Mouse (Mus musculus) gastrocnemius, postnatal 14 days (tissue): ENCODE data around the gene Dhtkd1. TPM values are rescaled to one million over a fixed set of nuclear protein-coding genes. Genes with fewer than 3 reads are reported as not detected.
A peak's percentile ranks its signal among the peaks of the same experiment; 100 is the strongest.

Source experiments
- DNase-seq: peaks from one replicate; pipeline ENCODE4 v3.0.0; 2021; ENCODE audit warnings: mixed read lengths
- intact Hi-C: fragments of 180-260 bp; cut with DNase I; formaldehyde crosslinking; loops from one replicate; pipeline ENCODE4 v1.15.1; 2025; ENCODE audit warnings: low total_unique reads
- total RNA-seq, 2 experiments: library from RNA; stranded (reverse); gene quantifications; 2 replicates each; pipeline ENCODE4 v1.2.3; 2021

Dhtkd1 gene
- total RNA-seq, 2 experiments from 2014 or later = 1.4 to 2.3 TPM

DNA sequence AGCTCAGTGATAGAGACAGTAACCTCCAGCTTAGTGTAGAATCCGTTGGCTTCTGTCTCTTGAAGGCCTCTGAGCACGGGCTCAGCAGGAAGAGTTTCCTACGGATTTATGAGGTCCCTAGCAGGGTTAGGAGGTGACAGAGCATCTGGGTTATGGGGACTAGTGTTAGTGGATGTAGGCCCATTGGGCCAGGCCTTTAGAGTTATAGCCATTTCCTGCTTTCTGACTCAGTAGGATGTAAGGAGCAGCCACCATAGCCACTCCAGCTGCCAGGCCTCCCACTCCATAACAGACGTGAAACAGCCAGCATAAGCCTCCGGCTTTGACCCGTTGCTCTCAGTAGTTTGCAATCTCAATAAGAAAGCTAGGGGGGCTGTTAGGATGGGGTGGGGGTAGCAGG is 6.5 kb downstream of the Dhtkd1 start:
- intact Hi-C loops = no loop called here

DNA sequence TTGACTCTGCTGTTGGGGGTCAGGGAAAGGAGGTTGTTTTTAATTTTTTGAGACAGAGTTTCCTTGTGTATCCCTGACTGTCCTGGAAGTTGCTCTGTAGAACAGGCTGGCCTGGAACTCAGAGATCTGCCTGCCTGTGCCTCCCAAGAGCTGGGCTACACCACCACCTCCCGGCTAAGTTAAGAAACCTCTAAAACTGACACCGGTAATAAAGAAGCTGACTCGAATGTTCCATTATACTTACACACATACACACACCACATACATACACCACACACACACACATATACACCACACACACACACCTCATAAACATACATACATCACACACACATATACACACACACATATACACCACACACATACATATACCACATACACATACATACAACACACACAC is 7.7 kb downstream of the Dhtkd1 start:
- no peak for DNase-seq
- intact Hi-C loops = no loop called here

More for the DNA sequence above, 6.5 kb downstream of the Dhtkd1 start:
- DNase-seq = no peak

DNA sequence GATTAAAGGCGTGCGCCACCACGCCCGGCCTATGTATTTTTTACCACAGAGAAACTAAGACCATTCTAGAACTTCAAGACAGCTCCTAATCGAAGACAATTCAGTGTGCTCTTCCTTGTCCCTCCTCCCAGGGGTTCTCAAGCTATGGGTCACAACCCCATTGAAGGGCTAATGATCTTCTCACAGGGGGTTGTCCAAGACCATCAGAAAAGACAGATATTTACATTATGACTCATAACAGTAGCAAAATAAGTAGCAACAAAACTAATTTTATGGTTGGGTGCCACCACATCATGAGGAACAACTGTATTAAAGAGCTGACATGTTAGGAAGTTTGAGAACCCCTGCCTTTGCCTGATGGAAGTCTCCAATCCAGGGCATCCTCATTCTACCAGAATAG is 10.7 kb downstream of the Dhtkd1 start:
- no peak for DNase-seq
- intact Hi-C loops = no loop called here

DNA sequence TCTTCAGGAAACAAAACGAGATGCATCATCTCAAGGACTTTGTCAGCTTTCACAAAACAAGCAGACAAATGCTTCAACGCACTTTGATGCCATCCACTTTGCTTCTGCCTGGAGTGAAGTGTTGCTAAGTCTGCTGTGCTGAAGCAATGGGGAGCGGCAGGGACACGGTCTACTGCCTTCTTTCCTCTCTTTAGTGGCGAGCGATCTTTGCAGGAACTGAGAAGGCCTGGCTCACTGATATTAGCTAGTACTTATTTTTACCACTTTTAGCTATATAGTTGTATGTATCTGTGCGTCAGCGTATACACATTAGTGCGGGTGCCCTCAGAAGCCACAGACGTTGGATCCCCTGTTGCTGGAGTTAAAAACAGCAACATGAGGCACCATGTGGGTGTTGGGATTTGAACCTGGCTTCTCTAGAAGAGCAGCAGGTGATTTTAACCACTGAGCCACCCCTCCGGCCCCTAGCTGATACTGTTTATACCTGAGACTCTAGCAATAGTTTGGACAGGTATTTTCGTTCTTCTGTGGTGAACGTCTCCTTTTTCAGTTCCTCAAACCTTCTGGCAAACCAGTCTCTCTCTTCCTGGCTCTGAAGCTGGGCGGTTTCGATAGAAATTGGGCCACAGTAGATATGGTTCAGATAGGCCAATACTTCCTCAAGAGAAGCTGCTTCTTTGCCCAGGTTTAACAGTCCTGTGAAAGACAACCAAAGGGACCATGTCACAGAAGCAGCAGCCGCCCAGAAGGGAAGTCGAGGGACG is 12.1 kb downstream of the Dhtkd1 start:
- intact Hi-C loops = no loop called here
- DNase-seq = no peak

DNA sequence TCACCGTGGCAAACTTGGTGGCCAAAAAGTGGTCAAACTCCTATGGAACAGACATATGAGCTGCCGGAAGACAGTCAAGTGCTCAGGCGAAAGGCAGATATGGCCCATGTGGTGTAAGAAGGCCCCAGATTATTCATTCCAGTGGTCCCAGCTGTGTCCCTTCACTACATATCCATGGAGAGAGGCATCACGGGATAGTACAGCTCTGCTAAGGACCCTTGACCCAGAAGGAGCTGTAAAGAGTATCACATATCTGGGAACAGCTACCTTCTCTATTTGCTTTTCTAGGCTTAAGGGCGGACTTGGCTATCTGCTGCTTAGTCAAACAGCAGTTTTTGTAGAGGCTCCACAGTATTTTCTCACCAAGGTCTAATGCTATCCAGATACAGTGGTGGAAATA is 12.8 kb downstream of the Dhtkd1 start:
- no peak for DNase-seq
- intact Hi-C loops = no loop called here

DNA sequence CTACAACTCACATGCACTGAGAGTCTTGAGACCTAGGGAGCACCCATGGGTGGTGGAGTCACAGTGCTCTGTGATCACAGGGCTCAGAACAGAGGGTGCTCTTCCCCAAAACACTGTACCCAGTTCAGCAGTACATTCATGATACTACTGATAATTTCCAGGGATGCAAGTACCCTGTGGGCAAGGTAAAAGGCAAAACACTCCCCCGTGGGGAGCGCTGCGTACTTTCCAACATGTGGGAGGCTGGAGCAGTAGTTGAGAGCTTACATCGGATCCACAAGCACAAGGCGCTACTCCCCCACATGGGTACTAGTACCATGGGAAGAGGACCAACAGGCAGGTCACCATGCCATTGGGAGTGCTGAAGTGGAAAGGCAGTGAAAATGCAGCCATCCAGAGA is 15.1 kb downstream of the Dhtkd1 start:
- no peak for DNase-seq
- intact Hi-C loops = no loop called here

DNA sequence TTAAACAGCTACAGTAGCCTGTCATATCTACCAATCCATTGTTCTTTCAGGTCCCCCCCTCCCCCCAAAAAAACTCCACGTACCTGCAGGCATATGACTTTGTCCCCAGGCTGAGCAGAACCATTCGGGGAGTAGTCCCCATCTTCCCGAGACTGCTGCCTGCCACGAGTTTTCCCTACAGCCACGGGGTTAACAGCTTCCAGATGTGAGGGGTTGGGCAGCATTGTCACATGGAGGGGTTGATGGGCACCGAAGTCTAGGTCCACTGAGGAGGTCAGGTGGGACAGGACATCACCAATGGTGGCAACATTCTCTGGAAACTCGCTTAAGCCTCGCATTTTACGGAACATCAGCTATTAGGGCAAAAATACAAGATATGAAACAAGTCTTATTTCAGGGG is 18.8 kb downstream of the Dhtkd1 start:
- intact Hi-C loops = no loop called here
- no peak for DNase-seq

DNA sequence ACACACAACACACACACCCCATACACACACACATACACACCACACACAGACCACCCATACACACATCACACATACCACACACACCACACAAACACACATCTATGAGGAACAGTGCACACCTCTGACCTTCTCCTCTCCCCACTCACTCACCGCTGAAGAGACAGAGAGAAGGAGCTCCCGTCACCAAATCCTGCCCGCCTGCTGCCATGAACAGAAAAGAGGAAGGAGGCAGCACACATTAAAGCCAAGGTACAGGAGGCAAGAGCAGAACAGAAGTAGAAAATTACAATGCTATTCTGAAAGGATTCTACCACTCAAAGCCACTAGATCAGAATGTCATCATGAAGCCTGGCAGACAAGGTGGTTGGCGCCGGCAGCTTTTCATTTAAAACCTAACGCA is 19.8 kb downstream of the Dhtkd1 start:
- no peak for DNase-seq
- intact Hi-C loops = no loop called here

DNA sequence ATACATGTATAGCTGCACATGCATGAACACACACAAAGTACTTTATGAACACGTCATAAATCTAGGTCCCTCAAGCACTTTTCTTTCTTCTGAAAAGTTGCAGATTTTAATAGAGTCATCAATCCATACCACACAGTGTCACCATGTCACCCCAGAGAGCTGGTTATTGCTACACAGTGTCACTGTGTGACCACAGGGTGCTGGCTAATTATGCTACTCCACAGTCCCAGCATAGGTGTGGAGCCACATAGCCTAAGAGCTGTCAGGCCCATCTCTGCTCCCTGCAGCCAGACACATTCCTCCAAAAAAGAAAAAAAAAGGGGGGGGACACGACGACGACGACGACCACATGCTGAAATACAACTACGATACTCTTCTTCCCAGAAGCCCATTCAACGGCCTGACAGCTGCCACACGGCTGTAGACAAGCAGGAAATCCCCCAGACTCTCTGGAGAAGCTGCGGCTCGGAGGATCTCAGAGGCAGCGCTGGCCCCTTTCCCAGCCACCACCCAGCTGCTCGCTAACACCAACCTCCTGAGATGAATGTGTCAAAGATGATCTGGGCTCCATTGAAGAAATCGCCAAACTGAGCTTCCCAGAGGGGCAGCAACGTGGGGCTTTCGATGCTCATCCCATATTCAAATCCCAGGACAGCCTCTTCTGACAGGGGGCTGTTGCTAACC is 31.2 kb downstream of the Dhtkd1 start:
- intact Hi-C loops = no loop called here
- DNase-seq = peak; percentile 9

DNA sequence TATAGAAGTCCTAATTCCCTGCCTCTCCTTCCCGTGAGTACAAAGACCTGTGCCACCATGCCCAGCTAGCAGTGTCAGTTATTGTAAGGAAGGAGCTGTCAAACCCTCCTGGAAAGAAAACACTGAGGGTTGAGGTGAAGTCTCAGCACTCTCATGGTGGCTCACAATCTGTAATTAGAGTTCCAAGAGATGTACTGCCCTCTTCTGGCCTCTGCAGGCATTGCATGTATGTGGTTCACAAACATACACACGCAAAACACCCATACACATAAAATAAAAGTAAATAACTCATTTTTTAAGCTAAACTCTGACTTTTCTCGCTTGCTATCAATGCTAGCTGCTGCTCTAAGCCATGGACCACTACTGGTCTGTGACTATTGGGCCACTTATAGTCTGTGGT is 36.0 kb downstream of the Dhtkd1 start:
- intact Hi-C loops = no loop called here
- no peak for DNase-seq

DNA sequence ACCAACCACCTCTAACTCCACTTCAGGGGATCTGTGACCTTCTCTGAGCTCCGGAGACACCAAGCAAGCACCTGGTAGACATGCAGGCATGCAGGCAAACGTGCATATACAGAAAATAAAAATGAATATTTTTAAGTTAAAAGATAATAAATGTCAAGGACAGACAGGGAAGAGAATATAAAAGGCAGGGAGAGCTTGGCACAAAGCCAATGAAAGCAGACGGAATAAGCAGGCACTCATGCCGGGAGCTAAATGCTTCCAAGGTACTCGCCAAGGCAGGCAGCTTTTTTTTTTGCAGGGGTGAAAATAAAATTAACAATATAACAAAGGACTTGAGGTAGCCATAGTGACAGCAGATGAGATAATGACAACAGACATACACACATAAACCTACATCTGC is 36.5 kb downstream of the Dhtkd1 start:
- DNase-seq = no peak
- intact Hi-C loops = no loop called here

DNA sequence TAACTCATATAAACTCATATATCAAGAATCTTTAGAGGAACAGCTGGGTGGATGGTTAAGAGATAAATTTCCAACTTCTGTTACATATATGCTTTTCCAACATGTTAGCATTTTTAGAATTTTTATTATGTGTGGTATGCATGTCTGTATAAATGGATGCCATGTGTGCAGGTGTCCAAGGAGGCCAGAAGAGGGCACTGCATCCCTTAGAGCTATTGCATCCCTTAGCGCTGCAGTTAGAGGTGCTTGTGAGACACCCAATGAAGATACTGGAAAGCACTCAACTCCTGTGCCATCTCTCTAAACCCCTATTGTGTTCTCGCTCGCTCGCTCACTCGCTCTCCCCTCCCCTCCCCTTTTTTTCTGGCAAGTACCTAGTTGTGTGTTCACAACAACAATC is 42.4 kb downstream of the Dhtkd1 start:
- intact Hi-C loops = no loop called here
- no peak for DNase-seq

DNA sequence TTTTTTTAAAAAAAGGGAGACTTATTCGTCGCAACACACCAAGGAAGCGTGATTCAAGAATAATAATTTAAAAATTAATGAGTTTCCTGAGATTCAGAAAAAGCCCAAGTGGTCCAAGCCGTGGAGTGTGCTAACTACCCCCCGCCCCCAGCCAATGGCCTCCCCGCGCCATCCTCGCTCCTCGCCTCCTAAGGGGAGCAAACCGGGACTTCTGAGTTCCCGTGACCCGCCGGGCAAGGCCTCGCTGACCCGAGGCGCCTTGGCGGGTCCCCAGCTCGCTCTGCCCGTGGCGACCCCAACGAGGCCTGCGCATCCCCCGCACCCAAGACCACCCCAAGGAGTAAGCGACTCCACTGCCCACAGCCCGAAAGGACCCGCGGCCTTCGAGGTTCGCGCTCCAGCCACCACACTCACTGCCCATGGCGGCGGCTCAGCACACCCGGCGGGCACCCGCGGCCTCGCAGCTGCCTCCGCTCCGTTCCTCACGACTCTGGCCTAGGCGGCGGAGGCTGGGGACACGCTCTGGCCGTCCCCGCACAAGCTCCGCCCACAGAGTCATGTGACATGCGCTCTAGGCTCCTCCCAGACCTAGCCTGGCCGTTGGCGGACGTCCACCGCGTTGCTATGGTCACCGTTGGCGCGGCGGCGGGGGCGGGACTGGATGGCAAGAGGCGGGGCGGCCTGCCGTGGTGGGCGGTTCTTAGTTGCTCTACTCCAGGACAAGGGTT is 47.6 kb downstream of the Dhtkd1 start, which contains the start of gene Sec61a2:
Gene Sec61a2, minus strand, starts transcription at position 590 of the 728 bp plus-strand sequence.
- intact Hi-C loops = no loop called here
- peak; percentile 100 for DNase-seq

DNA sequence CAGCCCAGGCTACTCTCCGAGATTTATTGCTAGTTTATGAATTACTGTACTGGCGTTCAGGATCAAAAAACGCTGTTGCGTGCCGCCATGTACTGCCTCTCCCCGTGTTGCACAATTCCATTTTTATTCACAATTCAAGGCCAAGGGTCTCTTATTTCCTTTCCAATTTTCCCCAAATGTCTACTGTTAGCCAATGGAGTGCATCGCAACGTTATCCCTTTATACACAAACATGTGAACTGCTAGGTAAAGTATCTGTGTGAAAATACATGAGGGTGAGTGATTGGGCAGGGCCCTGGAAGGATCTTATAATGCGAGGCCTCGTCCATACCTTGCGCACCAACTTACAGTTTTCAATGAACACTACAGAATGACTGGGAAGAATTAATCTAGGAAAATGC is 48.3 kb downstream of the Dhtkd1 start:
- no peak for DNase-seq
- intact Hi-C loops = no loop called here

DNA sequence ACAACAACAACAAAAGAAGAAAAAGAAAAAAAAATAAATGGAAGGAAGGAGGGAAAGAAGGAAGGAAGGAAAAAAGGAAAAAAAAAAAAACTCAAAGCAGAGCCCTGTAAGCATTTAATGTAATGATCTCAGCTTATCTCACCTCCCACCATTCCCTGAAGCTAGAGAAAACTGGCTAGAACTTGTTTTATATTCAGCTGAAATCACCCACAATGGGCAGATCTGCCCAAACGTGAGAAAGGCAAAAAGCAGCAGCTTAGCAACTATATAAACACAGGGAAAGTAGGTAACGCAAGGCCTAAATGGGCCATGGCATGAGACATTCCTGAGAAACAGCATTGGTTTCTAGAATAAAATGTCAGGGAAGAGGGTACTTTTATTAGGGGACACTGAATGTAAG is 53.2 kb downstream of the Dhtkd1 start:
- DNase-seq = no peak
- intact Hi-C loops = no loop called here

DNA sequence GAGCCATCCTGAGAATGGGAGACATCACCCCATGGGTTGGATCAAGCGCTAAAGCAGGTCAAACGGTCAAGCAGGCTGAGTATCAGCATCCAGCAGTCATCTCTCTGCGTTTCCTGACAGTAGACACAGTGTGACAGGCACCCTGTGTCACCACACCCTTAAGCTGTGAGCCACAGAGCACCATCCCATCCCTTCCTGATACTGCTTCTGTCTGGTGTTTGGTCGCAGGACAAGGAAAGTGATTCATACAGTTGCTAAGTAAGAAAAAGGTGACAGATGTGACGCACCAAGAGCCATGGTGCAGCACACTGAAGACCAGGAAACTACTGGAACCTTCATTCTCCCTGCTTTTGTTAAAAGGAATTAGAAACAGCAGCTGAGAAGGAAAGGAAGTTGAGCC is 53.7 kb downstream of the Dhtkd1 start:
- intact Hi-C loops = no loop called here
- no peak for DNase-seq

DNA sequence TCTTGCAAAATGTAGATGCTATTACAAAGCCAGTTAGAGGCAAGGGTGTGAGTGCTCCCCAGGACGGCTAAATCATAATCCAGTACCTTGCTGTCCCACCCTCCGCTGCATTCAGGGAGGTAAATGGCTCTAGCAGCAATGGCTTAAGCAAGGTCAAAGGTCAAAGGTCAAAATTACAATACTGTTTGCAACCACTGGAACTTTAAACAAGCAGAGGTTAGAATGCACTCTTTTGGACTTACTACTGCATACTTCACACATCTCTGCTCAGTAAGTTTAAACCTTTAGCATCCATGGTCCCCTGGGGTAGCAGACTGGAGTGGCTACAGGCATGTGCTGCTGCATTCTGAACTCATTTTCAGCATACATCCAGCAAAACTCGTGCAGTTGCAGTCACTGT is 65.1 kb downstream of the Dhtkd1 start:
- intact Hi-C loops = no loop called here
- no peak for DNase-seq

DNA sequence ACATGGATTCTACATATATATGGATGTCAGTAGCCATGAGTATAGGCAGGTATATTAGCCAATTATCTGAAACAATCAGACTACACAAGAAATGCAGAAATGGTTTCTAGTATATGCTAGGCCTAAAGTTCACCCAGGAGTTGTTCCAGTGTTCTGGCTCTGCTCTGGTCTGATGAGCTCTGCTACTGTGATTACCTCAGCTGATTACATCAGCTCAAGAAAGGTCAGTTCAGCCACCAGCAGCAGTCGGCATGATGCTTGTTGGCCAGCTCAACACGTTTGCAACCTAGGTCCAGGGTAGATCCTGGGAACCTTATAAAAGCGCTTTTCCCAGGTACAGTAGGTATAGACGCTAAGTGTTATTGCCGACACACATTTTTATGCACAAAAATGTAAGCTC is 72.8 kb downstream of the Dhtkd1 start:
- intact Hi-C loops = no loop called here
- DNase-seq = no peak

DNA sequence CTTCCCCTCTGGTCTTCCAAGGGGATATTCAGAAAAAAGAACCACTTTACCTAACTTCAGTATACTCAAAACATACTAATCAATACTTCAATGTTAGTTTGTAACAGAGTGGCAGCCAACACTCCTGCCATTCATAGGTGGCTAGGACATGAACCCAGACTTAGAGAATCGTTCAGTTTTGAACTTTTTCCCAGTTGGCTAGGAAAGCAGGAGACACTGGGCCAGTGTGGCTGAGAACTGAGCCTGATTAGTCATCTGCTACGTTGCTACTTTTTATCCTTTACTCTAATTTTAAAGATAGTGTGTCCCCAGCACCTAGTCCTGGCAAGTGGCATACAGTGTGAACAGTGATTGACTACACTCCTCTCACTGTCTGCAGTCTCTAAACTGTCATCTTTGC is 74.9 kb downstream of the Dhtkd1 start:
- DNase-seq = no peak
- intact Hi-C loops = no loop called here

DNA sequence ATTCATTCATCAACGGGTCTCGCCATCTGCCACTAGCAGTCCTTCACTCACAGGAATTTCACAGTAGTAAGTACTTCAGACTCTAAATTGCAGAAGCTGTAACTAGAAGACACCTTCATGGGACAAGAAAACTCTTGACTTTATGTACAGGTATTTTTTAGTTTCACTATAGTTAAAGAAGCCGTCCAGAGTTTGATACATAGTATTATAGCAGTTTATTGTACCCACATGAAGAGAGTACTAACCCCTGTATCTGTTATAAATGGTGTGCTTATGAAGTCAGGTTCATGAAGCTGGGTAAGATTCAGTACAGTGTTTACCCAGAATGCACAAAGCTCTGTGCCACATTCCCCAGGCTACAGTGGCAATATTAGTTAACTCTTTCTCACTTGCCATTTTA is 79.8 kb downstream of the Dhtkd1 start, which contains the start of gene Gm13199:
Gene Gm13199, minus strand, starts transcription at position 101 of the 400 bp plus-strand sequence.
- DNase-seq = no peak
- intact Hi-C loops = no loop called here

DNA sequence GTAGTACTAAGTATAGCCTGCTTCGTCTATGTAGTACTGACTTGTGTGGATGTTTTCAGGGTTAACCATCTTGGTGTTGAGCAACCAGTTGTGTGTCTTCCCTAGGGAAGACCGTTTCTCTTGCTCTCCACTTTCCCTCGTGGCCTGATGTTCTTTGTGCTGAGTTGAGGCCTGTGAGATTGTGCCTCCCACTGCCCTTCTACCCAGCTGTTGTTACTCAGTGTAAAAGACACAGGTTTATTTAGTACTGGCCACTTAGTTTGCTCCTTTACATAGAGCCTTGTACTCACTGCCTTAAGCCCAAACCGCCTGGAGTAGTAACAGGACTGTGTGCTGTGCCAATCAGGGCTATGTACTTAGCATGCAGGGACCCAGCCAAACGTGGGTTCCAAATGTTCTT is 90.7 kb downstream of the Dhtkd1 start:
- intact Hi-C loops = no loop called here
- no peak for DNase-seq
